Mouse (Mus musculus): ENCODE results near the gene Cdh23. TPM values are rescaled to one million over a fixed set of nuclear protein-coding genes. Genes with fewer than 3 reads are reported as not detected.
A peak's percentile ranks its signal among the peaks of the same experiment; 100 is the strongest.

Gene Cdh23
- polyA plus RNA-seq, 2 experiments = 0.73 to 2.7 TPM

GRCm38 (mm10) chr10:60346056-60346455 is 350.2 kb downstream of the Cdh23 start:
- H3K4me3 ChIP-seq (replicated peaks; ENCODE audit: low read length) = peak overlapping the region; percentile 29; the same call in 1 of the 2 replicates
- WGBS = 84% methylated on average over 4 of the region's 4 CpGs

GRCm38 (mm10) chr10:60344111-60344510 is 352.2 kb downstream of the Cdh23 start:
- no peak for TF ChIP-seq POLR2A (IDR thresholded peaks at IDR 0.05; ENCODE audit: borderline replicate concordance, extremely low read depth, insufficient read depth, insufficient read length)
- H3K9ac ChIP-seq (ENCODE audit: low read depth, low read length, severe bottlenecking) = no peak overlapping the region
- no peak overlapping the region for H3K4me2 ChIP-seq (replicated peaks; ENCODE audit: low read depth, low read length, severe bottlenecking)
- ATAC-seq (ENCODE audit: low FRiP score, low read depth) (no peak), DNase-seq (ENCODE audit: low spot score) (no peak)
- no peaks in the 10 kb centered on the region for H3K27me3 ChIP-seq (ENCODE audit: control insufficient read depth, insufficient read depth, low read length)
- no peak overlapping the region for H3K27ac ChIP-seq (replicated peaks; ENCODE audit: low read depth, low read length)
- H3K4me1 ChIP-seq (ENCODE audit: control insufficient read depth, insufficient read depth, low read length) = peaks cover 21% of the 10 kb centered on the region
- no peak overlapping the region for H3K4me3 ChIP-seq (replicated peaks; ENCODE audit: low read length)
- 82% methylated on average over 3 of the region's 3 CpGs for WGBS
- H3K36me3 ChIP-seq (ENCODE audit: control insufficient read depth, insufficient read depth, low read length) = no peaks in the 10 kb centered on the region
- no peaks in the 10 kb centered on the region for H3K9me3 ChIP-seq (ENCODE audit: control insufficient read depth, low read length)

More at GRCm38 (mm10) chr10:60346056-60346455, 350.2 kb downstream of the Cdh23 start:
- Histone ChIP-seq H3K4me2 (replicated peaks; ENCODE audit: low read depth, low read length, severe bottlenecking) (peak overlapping the region; percentile 46), H3K27me3 (ENCODE audit: control insufficient read depth, insufficient read depth, low read length) (no peaks in the 10 kb centered on the region), H3K4me1 (ENCODE audit: control insufficient read depth, insufficient read depth, low read length) (peaks cover 32% of the 10 kb centered on the region), H3K27ac (replicated peaks; ENCODE audit: low read depth, low read length) (no peak overlapping the region), H3K36me3 (ENCODE audit: control insufficient read depth, insufficient read depth, low read length) (no peaks in the 10 kb centered on the region), H3K9me3 (ENCODE audit: control insufficient read depth, low read length) (no peaks in the 10 kb centered on the region), H3K9ac (ENCODE audit: low read depth, low read length, severe bottlenecking) (0 out of 2 replicates have a peak overlapping the region, but pooled peaks have one; percentile 52)
- no peak for DNase-seq (ENCODE audit: low spot score)
- no peak for TF ChIP-seq POLR2A (IDR thresholded peaks at IDR 0.05; ENCODE audit: borderline replicate concordance, extremely low read depth, insufficient read depth, insufficient read length)
- no peak for ATAC-seq (ENCODE audit: low FRiP score, low read depth)

- Histone ChIP-seq H3K4me2 (replicated peaks; ENCODE audit: low read depth, low read length, severe bottlenecking) (no peak overlapping the region), H3K36me3 (ENCODE audit: control insufficient read depth, insufficient read depth, low read length) (no peaks in the 10 kb centered on the region), H3K9ac (ENCODE audit: low read depth, low read length, severe bottlenecking) (no peak overlapping the region), H3K27ac (replicated peaks; ENCODE audit: low read depth, low read length) (no peak overlapping the region), H3K4me3 (replicated peaks; ENCODE audit: low read length) (no peak overlapping the region), H3K4me1 (ENCODE audit: control insufficient read depth, insufficient read depth, low read length) (peaks cover 4% of the 10 kb centered on the region; the same call in 1 of the 2 replicates), H3K27me3 (ENCODE audit: control insufficient read depth, insufficient read depth, low read length) (no peaks in the 10 kb centered on the region), H3K9me3 (ENCODE audit: control insufficient read depth, low read length) (no peaks in the 10 kb centered on the region)
- no peak for DNase-seq (ENCODE audit: low spot score)
- ATAC-seq (ENCODE audit: low FRiP score, low read depth) = no peak
- WGBS = 76% methylated on average over 9 of the region's 9 CpGs
- TF ChIP-seq POLR2A (IDR thresholded peaks at IDR 0.05; ENCODE audit: borderline replicate concordance, extremely low read depth, insufficient read depth, insufficient read length) = no peak
Measured at GRCm38 (mm10) chr10:60341528-60341927, 354.8 kb downstream of the Cdh23 start.

GRCm38 (mm10) chr10:60335021-60335420 is 361.3 kb downstream of the Cdh23 start:
- H3K4me1 ChIP-seq (ENCODE audit: control insufficient read depth, insufficient read depth, low read length) = no peaks in the 10 kb centered on the region
- H3K9me3 ChIP-seq (ENCODE audit: control insufficient read depth, low read length) = no peaks in the 10 kb centered on the region
- H3K36me3 ChIP-seq (ENCODE audit: control insufficient read depth, insufficient read depth, low read length) = no peaks in the 10 kb centered on the region
- H3K27me3 ChIP-seq (ENCODE audit: control insufficient read depth, insufficient read depth, low read length) = no peaks in the 10 kb centered on the region
- TF ChIP-seq POLR2A (IDR thresholded peaks at IDR 0.05; ENCODE audit: borderline replicate concordance, extremely low read depth, insufficient read depth, insufficient read length) = no peak
- ATAC-seq (ENCODE audit: low FRiP score, low read depth) (no peak), DNase-seq (ENCODE audit: low spot score) (no peak)
- H3K27ac ChIP-seq (replicated peaks; ENCODE audit: low read depth, low read length) = no peak overlapping the region
- 90% methylated on average over 4 of the region's 4 CpGs for WGBS
- H3K4me3 ChIP-seq (replicated peaks; ENCODE audit: low read length) = no peak overlapping the region
- H3K4me2 ChIP-seq (replicated peaks; ENCODE audit: low read depth, low read length, severe bottlenecking) = no peak overlapping the region
- H3K9ac ChIP-seq (ENCODE audit: low read depth, low read length, severe bottlenecking) = no peak overlapping the region

- Histone ChIP-seq H3K9me3 (ENCODE audit: control insufficient read depth, low read length) (no peaks in the 10 kb centered on the region), H3K9ac (ENCODE audit: low read depth, low read length, severe bottlenecking) (no peak overlapping the region), H3K4me1 (ENCODE audit: control insufficient read depth, insufficient read depth, low read length) (no peaks in the 10 kb centered on the region), H3K4me2 (replicated peaks; ENCODE audit: low read depth, low read length, severe bottlenecking) (no peak overlapping the region), H3K4me3 (replicated peaks; ENCODE audit: low read length) (no peak overlapping the region), H3K27ac (replicated peaks; ENCODE audit: low read depth, low read length) (no peak overlapping the region), H3K36me3 (ENCODE audit: control insufficient read depth, insufficient read depth, low read length) (no peaks in the 10 kb centered on the region), H3K27me3 (ENCODE audit: control insufficient read depth, insufficient read depth, low read length) (no peaks in the 10 kb centered on the region)
- 71% methylated on average over 7 of the region's 7 CpGs for WGBS
- no peak for TF ChIP-seq POLR2A (IDR thresholded peaks at IDR 0.05; ENCODE audit: borderline replicate concordance, extremely low read depth, insufficient read depth, insufficient read length)
- no peak for ATAC-seq (ENCODE audit: low FRiP score, low read depth)
- no peak for DNase-seq (ENCODE audit: low spot score)
Measured at GRCm38 (mm10) chr10:60334583-60334982, 361.7 kb downstream of the Cdh23 start.

Data from limb, embryonic 14.5 days (tissue).